Mouse (Mus musculus) effector memory CD4-positive, alpha-beta T cell, adult 7 months (primary cell): ENCODE results near the gene Gm16430. TPM values are rescaled to one million over a fixed set of nuclear protein-coding genes. Genes with fewer than 3 reads are reported as not detected.

Source experiments
- polyA plus RNA-seq: library from polyadenylated mRNA; unstranded; fragments of 100-300 nt; shearing (Covaris generic); gene quantifications from one replicate; pipeline ENCODE4 v1.2.1, GENCODE M21; 2017

Gm16430 gene
- not detected for polyA plus RNA-seq

DNA sequence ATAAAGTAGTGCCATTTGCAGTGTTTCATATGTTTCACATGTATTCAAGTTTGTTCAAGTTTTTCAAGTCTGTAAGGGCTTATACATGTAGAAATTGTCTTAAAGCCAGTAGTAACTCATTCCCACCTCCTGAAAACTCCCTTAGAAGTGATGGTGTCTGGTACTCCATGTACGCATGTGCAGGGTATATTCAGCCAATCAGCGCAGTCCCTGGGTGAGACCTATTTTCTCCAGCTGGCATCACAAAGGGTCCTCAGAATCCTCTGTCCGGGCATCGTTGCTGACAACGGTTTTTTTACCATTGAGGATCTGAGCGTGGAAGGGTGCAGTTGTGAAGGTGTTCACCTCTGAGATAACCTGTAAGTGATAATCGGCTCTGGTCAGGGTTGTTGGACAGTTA, at the start of gene Gm16430:
TSS of gene Gm16430 (plus strand) at position 301 of the 400 bp plus-strand sequence.

Other genes starting within 250 kb of the Gm16430 start
- gene Gm16405, start 91.0 kb upstream of the Gm16430 start, polyA plus RNA-seq: not detected